Mouse (Mus musculus) lung, adult 2 months (tissue): ENCODE data around the gene Dock9.

Experiments used
- CTCF ChIP-seq: fragments of 200-500 bp; IDR thresholded peaks from 2 replicates; pipeline ENCODE4 v1.5.1; 2011; ENCODE audit warnings: mild to moderate bottlenecking, low read length, control low read depth; ENCODE audit not compliant: insufficient read depth
- POLR2A ChIP-seq: fragments of 200-500 bp; IDR thresholded peaks from 2 replicates; pipeline ENCODE4 v1.6.1; 2011; ENCODE audit warnings: low read depth, mild to moderate bottlenecking, control low read depth, low read length, borderline replicate concordance; ENCODE audit errors: extremely low read depth

DNA sequence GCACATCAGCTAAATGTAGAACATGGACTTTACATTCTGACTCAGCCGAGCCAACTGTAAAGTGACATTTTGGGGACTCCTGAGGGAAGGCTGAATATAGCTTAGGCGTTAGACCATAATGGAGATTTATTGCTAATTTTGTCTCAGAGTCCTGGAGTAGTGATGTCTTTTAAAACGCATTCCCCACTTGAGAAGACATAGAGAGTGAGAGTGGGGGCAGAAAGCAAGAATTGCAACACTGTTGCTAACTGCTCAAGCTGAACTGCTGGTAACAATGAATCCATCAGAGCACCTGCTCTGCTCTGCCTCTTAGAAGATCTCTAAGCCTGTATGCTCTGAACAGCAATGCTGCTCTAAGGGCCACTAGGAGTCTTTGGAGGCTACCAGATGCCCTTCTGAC, 184.1 kb downstream of the Dock9 start:
- TF ChIP-seq POLR2A (no peak), CTCF (no peak)
